Mouse (Mus musculus) gastrocnemius, postnatal 10 days (tissue): ENCODE measurements around the gene Adcy9. TPM values are rescaled to one million over a fixed set of nuclear protein-coding genes. Genes with fewer than 3 reads are reported as not detected.
"Not testable (repeated sequence)": the region's sequence is repeated elsewhere in the genome, so short reads cannot be mapped to it uniquely, and the experiment has no call there.

Experiments used
- DNase-seq: peaks from one replicate; pipeline ENCODE4 v3.0.0; 2021; ENCODE audit warnings: mixed read lengths
- total RNA-seq, 2 experiments: library from RNA; stranded (reverse); gene quantifications; 2 replicates each; pipeline ENCODE4 v1.2.3; 2021

Gene Adcy9
- total RNA-seq, 2 experiments from 2014 or later, result 22.3 to 22.6 TPM

GRCm38 (mm10) chr16:4272254-4272653, 148.0 kb downstream of the Adcy9 start:
- no peak for DNase-seq

GRCm38 (mm10) chr16:4270911-4271310, 149.4 kb downstream of the Adcy9 start:
- no peak for DNase-seq

- DNase-seq, result peak; percentile 92
Measured at GRCm38 (mm10) chr16:4267857-4268666, 152.2 kb downstream of the Adcy9 start.

- no peak for DNase-seq
Measured at GRCm38 (mm10) chr16:4267453-4267852, 152.8 kb downstream of the Adcy9 start.

GRCm38 (mm10) chr16:4265351-4265750, 154.9 kb downstream of the Adcy9 start:
- DNase-seq, result no peak

GRCm38 (mm10) chr16:4263486-4263885, 156.8 kb downstream of the Adcy9 start:
- DNase-seq, result no peak

GRCm38 (mm10) chr16:4257546-4257945, 162.8 kb downstream of the Adcy9 start:
- DNase-seq, result no peak

GRCm38 (mm10) chr16:4248791-4249190, 171.5 kb downstream of the Adcy9 start:
- no peak for DNase-seq

GRCm38 (mm10) chr16:4245241-4245640, 175.1 kb downstream of the Adcy9 start:
- DNase-seq, result not testable (repeated sequence)

Other genes starting within 250 kb of the Adcy9 start
- 10 to 100 TPM; 39.3 to 47.6 TPM for gene Crebbp, start 206.5 kb downstream of the Adcy9 start, total RNA-seq
- gene Srl, start 121.3 kb upstream of the Adcy9 start, total RNA-seq, result 1,000 to 10,000 TPM; 1,275 to 1,445 TPM
- 1 to 10 TPM; 6.6 to 6.9 TPM for gene Tfap4, start 139.4 kb upstream of the Adcy9 start, total RNA-seq
- 10 to 100 TPM; 22.2 to 32.3 TPM for gene Glis2, start 174.2 kb upstream of the Adcy9 start, total RNA-seq
- gene Pam16, start 204.5 kb upstream of the Adcy9 start, total RNA-seq, result 10 to 100 TPM; 79.3 to 82.7 TPM
- 10 to 100 TPM in 1 of 2 experiments, 1 to 10 TPM in 1; 9.7 to 13.0 TPM for gene Vasn, start 219.4 kb upstream of the Adcy9 start, total RNA-seq
- 10 to 100 TPM; 71.4 to 87.2 TPM for gene Dnaja3, start 219.5 kb upstream of the Adcy9 start, total RNA-seq